Mouse (Mus musculus): ENCODE measurements at regions not wholly inside any gene's neighbourhood (a gene's known extent, or its start where the extent isn't known, plus 50 kb on each side); places are given as distances from the start of the nearest gene placed in this dataset.

GRCm38 (mm10) chr3:134605356-134605771 lies 223.4 kb upstream of the Tacr3 start:
- no peak for DNase-seq (ENCODE audit: low spot score in 2 of 2)

GRCm38 (mm10) chr3:134610244-134610643 lies 218.6 kb upstream of the Tacr3 start:
- no peak for DNase-seq (ENCODE audit: low spot score in 2 of 2)

- DNase-seq (ENCODE audit: low spot score in 2 of 2), result no peak
Measured at GRCm38 (mm10) chr3:134611516-134612297, 217.1 kb upstream of the Tacr3 start.

- no peak for DNase-seq (ENCODE audit: low spot score in 2 of 2)
Measured at GRCm38 (mm10) chr3:134612298-134612616, 216.6 kb upstream of the Tacr3 start.

- peak in 1 of 2 experiments; percentile 34 for DNase-seq (ENCODE audit: low spot score in 2 of 2)
Measured at GRCm38 (mm10) chr3:134629166-134630134, 199.4 kb upstream of the Tacr3 start.

GRCm38 (mm10) chr3:134630135-134630516 lies 198.7 kb upstream of the Tacr3 start:
- no peak for DNase-seq (ENCODE audit: low spot score in 2 of 2)

GRCm38 (mm10) chr3:134648727-134649445 lies 179.9 kb upstream of the Tacr3 start:
- DNase-seq (ENCODE audit: low spot score in 2 of 2), result no peak

GRCm38 (mm10) chr3:134654051-134654450 lies 174.8 kb upstream of the Tacr3 start:
- peak in 1 of 2 experiments; percentile 14 for DNase-seq (ENCODE audit: low spot score in 2 of 2)

GRCm38 (mm10) chr3:134694893-134695292 lies 133.9 kb upstream of the Tacr3 start:
- DNase-seq (ENCODE audit: low spot score in 2 of 2), result no peak

GRCm38 (mm10) chr3:134718620-134719019 lies 110.2 kb upstream of the Tacr3 start:
- no peak for DNase-seq (ENCODE audit: low spot score in 2 of 2)

- no peak for DNase-seq (ENCODE audit: low spot score in 2 of 2)
Measured at GRCm38 (mm10) chr3:134735684-134736083, 93.1 kb upstream of the Tacr3 start.

GRCm38 (mm10) chr3:134761108-134761507 lies 67.7 kb upstream of the Tacr3 start:
- DNase-seq (ENCODE audit: low spot score in 2 of 2), result no peak

- no peak for DNase-seq (ENCODE audit: low spot score in 2 of 2)
Measured at GRCm38 (mm10) chr3:134763264-134763936, 65.4 kb upstream of the Tacr3 start.

Measured in left cerebral cortex, adult 9 months (tissue).